Mouse (Mus musculus): ENCODE measurements around the gene Olfr904.
"Not testable (repeated sequence)": the region's sequence is repeated elsewhere in the genome, so short reads cannot be mapped to it uniquely, and the experiment has no call there.

Gene Olfr904

GRCm38 (mm10) chr9:38462844-38463243, at the start of gene Olfr904:
Olfr904 (plus strand) TSS chr9:38463144.
- in situ Hi-C loops (cut with MboI; ENCODE audit: unreplicated experiment in 2 of 2) = no loop called here

- in situ Hi-C loops (cut with MboI; ENCODE audit: unreplicated experiment in 2 of 2) = not testable (repeated sequence)
Observed at GRCm38 (mm10) chr9:38413502-38413901, 49.4 kb upstream of the Olfr904 start.

- in situ Hi-C loops (cut with MboI; ENCODE audit: unreplicated experiment in 2 of 2) = no loop called here
Observed at GRCm38 (mm10) chr9:38423801-38424200, 39.1 kb upstream of the Olfr904 start.

GRCm38 (mm10) chr9:38427026-38427425, 35.9 kb upstream of the Olfr904 start:
- in situ Hi-C loops (cut with MboI; ENCODE audit: unreplicated experiment in 2 of 2) = no loop called here

- in situ Hi-C loops (cut with MboI; ENCODE audit: unreplicated experiment in 2 of 2) = no loop called here
Observed at GRCm38 (mm10) chr9:38429155-38429554, 33.8 kb upstream of the Olfr904 start, which contains the start of gene Olfr901. Olfr901 (plus strand) TSS chr9:38429455.

- in situ Hi-C loops (cut with MboI; ENCODE audit: unreplicated experiment in 2 of 2) = no loop called here
Observed at GRCm38 (mm10) chr9:38447352-38447751, 15.6 kb upstream of the Olfr904 start, which contains the start of gene Olfr902. Olfr902 (plus strand) TSS chr9:38447652.

GRCm38 (mm10) chr9:38470807-38471206, 7.9 kb downstream of the Olfr904 start, which contains the start of gene Olfr905:
Olfr905 (plus strand) TSS chr9:38471107.
- in situ Hi-C loops (cut with MboI; ENCODE audit: unreplicated experiment in 2 of 2) = no loop called here

GRCm38 (mm10) chr9:38486785-38487184, 23.8 kb downstream of the Olfr904 start, which contains the start of gene Olfr906:
Olfr906 (plus strand) TSS chr9:38487085.
- in situ Hi-C loops (cut with MboI; ENCODE audit: unreplicated experiment in 2 of 2) = no loop called here

- in situ Hi-C loops (cut with MboI; ENCODE audit: unreplicated experiment in 2 of 2) = no loop called here
Observed at GRCm38 (mm10) chr9:38495501-38495900, 32.6 kb downstream of the Olfr904 start, which contains the start of gene Olfr907. Olfr907 (plus strand) TSS chr9:38495801.

- in situ Hi-C loops (cut with MboI; ENCODE audit: unreplicated experiment in 2 of 2) = no loop called here
Observed at GRCm38 (mm10) chr9:38512353-38512752, 49.4 kb downstream of the Olfr904 start.

Data from v-Abl transformed pro-B cells (cell line).